Mouse (Mus musculus): ENCODE measurements around the gene Kcnj16. TPM values are rescaled to one million over a fixed set of nuclear protein-coding genes. Genes with fewer than 3 reads are reported as not detected.

Gene Kcnj16
- total and polyA plus RNA-seq, 3 experiments: not detected

DNA sequence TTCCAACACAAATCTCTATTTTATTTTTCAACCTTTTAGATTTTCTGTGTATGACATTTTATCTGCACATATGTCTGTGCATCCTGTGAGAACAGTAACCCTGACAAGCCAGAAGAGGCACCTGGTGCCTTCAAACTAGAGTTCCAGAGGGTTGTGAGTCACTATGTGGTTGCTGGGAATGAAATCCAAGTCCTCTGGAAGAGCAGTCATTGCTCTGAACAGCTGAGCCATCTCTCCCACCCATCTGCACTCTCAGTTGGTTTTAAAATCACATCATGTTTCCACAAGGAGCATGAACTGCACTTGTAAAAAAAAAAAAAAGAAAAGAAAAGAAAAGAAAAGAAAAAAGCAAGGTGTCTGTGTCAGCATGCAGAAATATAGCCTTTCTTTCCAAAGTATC, 91.6 kb downstream of the Kcnj16 start:
- DNase-seq (ENCODE audit: low read depth, low spot score): no peak
- H3K9ac ChIP-seq (ENCODE audit: control insufficient read depth, low read depth, low read length, poor library complexity, severe bottlenecking): no peak overlapping the region
- no peaks in the 10 kb centered on the region for H3K9me3 ChIP-seq (replicated peaks; ENCODE audit: insufficient read depth, low read length)
- H3K27me3 ChIP-seq (ENCODE audit: control insufficient read depth in 1 of 2, insufficient read depth in 2 of 2, low read length in 2 of 2): no peaks in the 10 kb centered on the region
- H3K79me2 ChIP-seq (ENCODE audit: control insufficient read depth, insufficient read depth, low read length, poor library complexity): no peaks in the 10 kb centered on the region
- no peaks in the 10 kb centered on the region for H3K4me1 ChIP-seq (ENCODE audit: control insufficient read depth in 1 of 2, insufficient read depth in 2 of 2, low read length in 2 of 2)
- no peak for TF ChIP-seq UBTF (IDR thresholded peaks at IDR 0.05; ENCODE audit: borderline replicate concordance, insufficient read depth, low read depth, low read length)
- TF ChIP-seq ZKSCAN1 (IDR thresholded peaks at IDR 0.05; ENCODE audit: low read depth, low read length): no peak
- TF ChIP-seq CTCF (IDR thresholded peaks at IDR 0.05 in 2 of 3, conservative IDR thresholded peaks at IDR 0.05 in 1 of 3; ENCODE audit: control insufficient read depth in 1 of 3, insufficient read depth in 1 of 3, low read depth in 2 of 3, low read length in 3 of 3, poor library complexity in 1 of 3, severe bottlenecking in 1 of 3): no peak
- TF ChIP-seq MAFK (IDR thresholded peaks at IDR 0.05; ENCODE audit: borderline replicate concordance, low read depth, low read length): no peak
- no peak for TF ChIP-seq NELFE (IDR thresholded peaks at IDR 0.05; ENCODE audit: low read depth, low read length)
- no peak for TF ChIP-seq CHD2 (IDR thresholded peaks at IDR 0.05; ENCODE audit: low read length)
- H3K36me3 ChIP-seq (ENCODE audit: control insufficient read depth in 1 of 2, insufficient read depth in 2 of 2, low read length in 2 of 2): no peaks in the 10 kb centered on the region
- H3K4me3 ChIP-seq (ENCODE audit: control insufficient read depth in 1 of 2, insufficient read depth in 1 of 2, low read depth in 2 of 2, low read length in 2 of 2): no peak overlapping the region
- no peak overlapping the region for H3K27ac ChIP-seq (ENCODE audit: control insufficient read depth, low read depth, low read length)

DNA sequence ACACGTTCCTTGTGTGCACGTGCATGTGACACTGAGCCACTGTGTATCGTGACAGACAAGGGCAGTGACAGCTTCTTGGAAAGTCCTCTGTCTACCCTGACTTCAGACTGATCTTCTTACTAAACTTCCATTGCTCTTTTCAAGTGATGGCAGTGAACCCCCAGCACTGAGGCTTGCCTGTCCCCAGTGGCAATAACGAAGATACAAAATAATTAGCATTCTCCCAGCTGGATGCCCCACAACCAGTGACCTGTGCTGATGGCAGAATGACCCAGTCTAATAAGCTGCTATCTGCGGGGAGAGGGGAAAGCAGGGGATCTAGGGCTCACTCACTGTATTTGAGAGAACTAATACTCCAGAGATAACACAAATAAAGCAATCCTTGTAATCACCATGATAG, 92.4 kb downstream of the Kcnj16 start:
- no peak for TF ChIP-seq USF1 (IDR thresholded peaks at IDR 0.05; ENCODE audit: low read depth, low read length)
- TF ChIP-seq TBP (IDR thresholded peaks at IDR 0.05; ENCODE audit: low read depth, low read length): no peak
- no peak for TF ChIP-seq UBTF (IDR thresholded peaks at IDR 0.05; ENCODE audit: borderline replicate concordance, insufficient read depth, low read depth, low read length)
- TF ChIP-seq ZKSCAN1 (IDR thresholded peaks at IDR 0.05; ENCODE audit: low read depth, low read length): no peak
- TF ChIP-seq ETS1 (IDR thresholded peaks at IDR 0.05; ENCODE audit: low read depth, low read length): no peak
- no peak for TF ChIP-seq MAFK (IDR thresholded peaks at IDR 0.05; ENCODE audit: borderline replicate concordance, low read depth, low read length)
- no peak for TF ChIP-seq TAL1 (IDR thresholded peaks at IDR 0.05; ENCODE audit: low read length)
- no peak for TF ChIP-seq CTCF (IDR thresholded peaks at IDR 0.05 in 2 of 3, conservative IDR thresholded peaks at IDR 0.05 in 1 of 3; ENCODE audit: control insufficient read depth in 1 of 3, insufficient read depth in 1 of 3, low read depth in 2 of 3, low read length in 3 of 3, poor library complexity in 1 of 3, severe bottlenecking in 1 of 3)
- no peaks in the 10 kb centered on the region for H3K36me3 ChIP-seq (ENCODE audit: control insufficient read depth in 1 of 2, insufficient read depth in 2 of 2, low read length in 2 of 2)
- no peaks in the 10 kb centered on the region for H3K27me3 ChIP-seq (ENCODE audit: control insufficient read depth in 1 of 2, insufficient read depth in 2 of 2, low read length in 2 of 2)
- no peaks in the 10 kb centered on the region for H3K9me3 ChIP-seq (replicated peaks; ENCODE audit: insufficient read depth, low read length)
- H3K79me2 ChIP-seq (ENCODE audit: control insufficient read depth, insufficient read depth, low read length, poor library complexity): no peaks in the 10 kb centered on the region
- DNase-seq (ENCODE audit: low read depth, low spot score): no peak
- no peak overlapping the region for H3K9ac ChIP-seq (ENCODE audit: control insufficient read depth, low read depth, low read length, poor library complexity, severe bottlenecking)
- no peaks in the 10 kb centered on the region for H3K4me1 ChIP-seq (ENCODE audit: control insufficient read depth in 1 of 2, insufficient read depth in 2 of 2, low read length in 2 of 2)
- H3K4me3 ChIP-seq (ENCODE audit: control insufficient read depth in 1 of 2, insufficient read depth in 1 of 2, low read depth in 2 of 2, low read length in 2 of 2): no peak overlapping the region
- no peak overlapping the region for H3K27ac ChIP-seq (ENCODE audit: control insufficient read depth, low read depth, low read length)

DNA sequence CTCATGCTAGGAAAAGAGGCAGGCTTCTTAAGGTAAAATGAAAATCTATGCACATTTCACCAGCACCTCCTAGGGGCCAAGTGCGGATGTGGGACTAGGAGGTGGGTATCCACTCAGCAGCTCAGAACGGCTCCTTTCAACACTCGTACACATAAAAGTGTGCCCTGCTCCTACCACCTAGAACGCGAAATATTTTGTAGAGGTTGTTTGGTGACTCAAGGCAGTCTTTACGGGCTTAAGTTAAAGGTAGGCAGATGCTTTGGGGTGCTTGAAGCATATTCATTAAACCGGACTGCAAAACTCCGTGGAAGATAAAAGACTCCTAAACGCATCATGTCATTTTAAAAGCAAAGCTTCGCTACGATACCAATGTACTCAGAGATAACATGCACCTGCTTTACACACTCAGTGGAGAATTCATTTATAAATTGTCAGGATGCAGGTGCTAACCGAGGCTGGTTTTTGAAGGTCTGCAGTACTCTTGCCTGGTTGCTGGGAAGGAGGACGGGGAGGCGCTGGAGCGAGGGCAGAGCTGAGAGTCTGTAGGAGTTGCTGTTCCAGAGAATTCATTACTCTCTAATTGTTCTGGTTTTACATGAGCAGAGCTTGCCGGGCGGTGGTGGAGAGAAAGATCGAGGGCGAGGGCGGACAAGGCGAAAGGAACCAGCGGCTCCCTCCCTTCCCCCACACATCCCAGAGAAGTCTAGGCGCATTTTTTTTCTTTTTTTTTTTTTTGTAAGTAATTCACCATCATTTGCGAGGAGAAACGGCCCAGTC, 97.1 kb downstream of the Kcnj16 start:
- no peaks in the 10 kb centered on the region for H3K9me3 ChIP-seq (replicated peaks; ENCODE audit: insufficient read depth, low read length)
- H3K27ac ChIP-seq (ENCODE audit: control insufficient read depth, low read depth, low read length): no peak overlapping the region
- no peaks in the 10 kb centered on the region for H3K36me3 ChIP-seq (ENCODE audit: control insufficient read depth in 1 of 2, insufficient read depth in 2 of 2, low read length in 2 of 2)
- no peaks in the 10 kb centered on the region for H3K4me1 ChIP-seq (ENCODE audit: control insufficient read depth in 1 of 2, insufficient read depth in 2 of 2, low read length in 2 of 2)
- no peak for TF ChIP-seq USF2 (IDR thresholded peaks at IDR 0.05; ENCODE audit: borderline replicate concordance in 1 of 2, insufficient read depth in 1 of 2, low read depth in 1 of 2, low read length in 2 of 2)
- no peak for TF ChIP-seq ZC3H11A (IDR thresholded peaks at IDR 0.05; ENCODE audit: low read depth, low read length)
- no peak for TF ChIP-seq ELF1 (IDR thresholded peaks at IDR 0.05; ENCODE audit: low read depth, low read length)
- no peak for TF ChIP-seq ZMIZ1 (IDR thresholded peaks at IDR 0.05; ENCODE audit: low read depth, low read length)
- no peak for TF ChIP-seq JUND (IDR thresholded peaks at IDR 0.05; ENCODE audit: low read depth, low read length)
- TF ChIP-seq MEF2A (IDR thresholded peaks at IDR 0.05; ENCODE audit: extremely low read depth, insufficient replicate concordance, low read depth, low read length, poor library complexity, severe bottlenecking): no peak
- no peak for TF ChIP-seq ETS1 (IDR thresholded peaks at IDR 0.05; ENCODE audit: low read depth, low read length)
- no peak for TF ChIP-seq ZNF384 (IDR thresholded peaks at IDR 0.05; ENCODE audit: low read depth, low read length)
- no peak for TF ChIP-seq BHLHE40 (IDR thresholded peaks at IDR 0.05; ENCODE audit: borderline replicate concordance, low read depth, low read length)
- no peak for TF ChIP-seq TBP (IDR thresholded peaks at IDR 0.05; ENCODE audit: low read depth, low read length)
- TF ChIP-seq TCF12 (IDR thresholded peaks at IDR 0.05; ENCODE audit: low read depth, low read length): no peak
- no peaks in the 10 kb centered on the region for H3K79me2 ChIP-seq (ENCODE audit: control insufficient read depth, insufficient read depth, low read length, poor library complexity)
- no peaks in the 10 kb centered on the region for H3K27me3 ChIP-seq (ENCODE audit: control insufficient read depth in 1 of 2, insufficient read depth in 2 of 2, low read length in 2 of 2)
- no peak for DNase-seq (ENCODE audit: low read depth, low spot score)
- H3K4me3 ChIP-seq (ENCODE audit: control insufficient read depth in 1 of 2, insufficient read depth in 1 of 2, low read depth in 2 of 2, low read length in 2 of 2): no peak overlapping the region
- no peak overlapping the region for H3K9ac ChIP-seq (ENCODE audit: control insufficient read depth, low read depth, low read length, poor library complexity, severe bottlenecking)
